Mouse (Mus musculus): ENCODE results near the gene Kif17. TPM values are rescaled to one million over a fixed set of nuclear protein-coding genes. Genes with fewer than 3 reads are reported as not detected.

Gene Kif17
- polyA plus RNA-seq (2015; fragmentation: Nextera tagmentation; extraction: Ambion mirVana): 0.98 and 2.2 TPM in 2 replicates

DNA sequence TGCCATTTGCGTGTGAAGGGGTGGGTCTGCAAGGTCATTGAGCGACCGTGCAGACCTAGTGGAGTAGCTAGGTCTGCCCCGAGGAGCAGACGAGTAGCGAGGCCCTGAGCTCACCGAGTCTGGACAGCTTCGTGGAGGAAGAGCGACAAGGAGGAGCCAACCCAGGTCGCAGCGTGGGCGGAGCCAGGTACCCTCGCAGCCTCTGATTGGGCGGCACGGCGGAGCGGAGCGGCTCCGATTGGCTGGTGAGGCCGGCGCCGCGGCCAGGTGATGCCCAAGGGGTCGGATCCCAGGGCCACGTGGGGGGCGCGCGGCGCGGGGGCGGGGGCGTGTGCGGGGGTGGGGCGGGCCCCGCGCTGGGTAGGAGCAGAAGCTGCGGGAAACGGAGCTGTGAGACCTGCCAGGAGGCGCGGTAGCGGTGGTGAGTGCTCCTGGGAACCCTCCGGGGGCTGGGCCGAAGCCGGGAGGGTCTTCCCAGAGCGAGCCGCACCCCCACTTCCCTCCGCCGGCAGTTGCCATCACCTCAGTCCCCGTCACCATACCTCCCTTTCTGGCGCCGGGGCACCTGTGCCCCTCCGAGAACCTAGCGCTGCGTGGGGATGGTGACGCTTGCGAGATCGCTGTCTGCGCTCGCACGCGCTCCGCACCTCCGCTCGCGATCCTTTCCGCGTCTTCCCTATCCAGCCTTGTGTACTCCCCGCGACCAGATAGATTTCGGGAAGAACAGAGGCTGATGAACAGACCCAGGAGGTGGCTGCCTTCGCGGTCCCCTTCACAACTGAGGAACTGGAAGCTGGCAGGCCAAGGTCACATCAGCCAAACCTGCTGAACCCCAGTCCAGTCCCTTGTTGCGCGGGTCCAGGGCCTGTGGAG lies at the start of gene Kif17, which contains the start of gene Sh2d5:
Gene Kif17 (plus strand): TSS at position 348 of the 873 bp plus-strand sequence.
Gene Sh2d5 (plus strand): TSS at position 316 of the 873 bp plus-strand sequence.
- H3K36me3 ChIP-seq (ENCODE audit: control insufficient read depth, insufficient read depth): peaks cover under 1% of the 10 kb centered on the region; the same call in 1 of the 2 replicates
- no peaks in the 10 kb centered on the region for H3K9me3 ChIP-seq (ENCODE audit: control insufficient read depth, low read length)
- H3K4me1 ChIP-seq (replicated peaks; ENCODE audit: control insufficient read depth, insufficient read depth, low read length): peaks cover 29% of the 10 kb centered on the region
- WGBS: under 1% methylated on average over 56 of the region's 74 CpGs
- no peak within 1 kb of the TSS for H3K27ac ChIP-seq (ENCODE audit: low read length)
- peak within 1 kb of the TSS; percentile 68 for H3K9ac ChIP-seq (replicated peaks; ENCODE audit: low read depth, low read length)
- H3K4me3 ChIP-seq (replicated peaks; ENCODE audit: low read length): peak within 1 kb of the TSS; percentile 63
- no peaks in the 10 kb centered on the region for H3K27me3 ChIP-seq (replicated peaks; ENCODE audit: control insufficient read depth, insufficient read depth, low read length)
- H3K4me2 ChIP-seq (ENCODE audit: low read length): peak within 1 kb of the TSS; percentile 92
- ATAC-seq: peak; percentile 92

GRCm38 (mm10) chr4:138200769-138201168 lies 49.5 kb upstream of the Kif17 start:
- no peaks in the 10 kb centered on the region for H3K27me3 ChIP-seq (replicated peaks; ENCODE audit: control insufficient read depth, insufficient read depth, low read length)
- peaks cover 54% of the 10 kb centered on the region for H3K36me3 ChIP-seq (ENCODE audit: control insufficient read depth, insufficient read depth)
- no peak overlapping the region for H3K4me3 ChIP-seq (replicated peaks; ENCODE audit: low read length)
- no peak for ATAC-seq
- no peak overlapping the region for H3K27ac ChIP-seq (ENCODE audit: low read length)
- no peak overlapping the region for H3K9ac ChIP-seq (replicated peaks; ENCODE audit: low read depth, low read length)
- no peaks in the 10 kb centered on the region for H3K9me3 ChIP-seq (ENCODE audit: control insufficient read depth, low read length)
- H3K4me1 ChIP-seq (replicated peaks; ENCODE audit: control insufficient read depth, insufficient read depth, low read length): no peaks in the 10 kb centered on the region
- H3K4me2 ChIP-seq (ENCODE audit: low read length): no peak overlapping the region
- WGBS: 95% methylated on average over 3 of the region's 3 CpGs

DNA sequence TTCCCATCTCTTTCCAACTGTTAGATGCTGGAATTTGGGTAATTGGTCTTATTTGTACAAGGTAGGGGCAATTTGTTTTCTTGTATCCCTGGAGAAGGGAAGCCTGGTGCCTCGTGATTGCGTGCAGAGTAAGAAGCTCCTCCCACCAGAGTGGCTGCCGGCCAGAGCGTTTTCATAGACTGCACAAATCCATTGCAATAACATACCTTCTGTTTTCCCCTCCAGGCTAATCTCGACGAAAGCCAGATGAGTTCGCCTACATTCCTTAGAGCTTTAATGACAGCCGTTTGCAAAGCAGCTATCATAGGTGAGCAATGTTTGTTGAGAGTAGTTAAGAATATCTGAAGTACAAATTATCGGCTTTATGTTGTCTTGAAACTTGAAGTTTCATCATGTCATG lies 48.5 kb upstream of the Kif17 start:
- no peak overlapping the region for H3K9ac ChIP-seq (replicated peaks; ENCODE audit: low read depth, low read length)
- H3K36me3 ChIP-seq (ENCODE audit: control insufficient read depth, insufficient read depth): peaks cover 56% of the 10 kb centered on the region
- H3K4me2 ChIP-seq (ENCODE audit: low read length): no peak overlapping the region
- no peaks in the 10 kb centered on the region for H3K9me3 ChIP-seq (ENCODE audit: control insufficient read depth, low read length)
- ATAC-seq: no peak
- no peak overlapping the region for H3K4me3 ChIP-seq (replicated peaks; ENCODE audit: low read length)
- H3K27me3 ChIP-seq (replicated peaks; ENCODE audit: control insufficient read depth, insufficient read depth, low read length): no peaks in the 10 kb centered on the region
- WGBS: 86% methylated on average over 9 of the region's 9 CpGs
- no peaks in the 10 kb centered on the region for H3K4me1 ChIP-seq (replicated peaks; ENCODE audit: control insufficient read depth, insufficient read depth, low read length)
- no peak overlapping the region for H3K27ac ChIP-seq (ENCODE audit: low read length)

- no peak overlapping the region for H3K4me3 ChIP-seq (replicated peaks; ENCODE audit: low read length)
- ATAC-seq: no peak
- H3K9ac ChIP-seq (replicated peaks; ENCODE audit: low read depth, low read length): no peak overlapping the region
- no peak overlapping the region for H3K4me2 ChIP-seq (ENCODE audit: low read length)
- H3K9me3 ChIP-seq (ENCODE audit: control insufficient read depth, low read length): no peaks in the 10 kb centered on the region
- no peak overlapping the region for H3K27ac ChIP-seq (ENCODE audit: low read length)
- 95% methylated on average over 5 of the region's 5 CpGs for WGBS
- H3K27me3 ChIP-seq (replicated peaks; ENCODE audit: control insufficient read depth, insufficient read depth, low read length): no peaks in the 10 kb centered on the region
- H3K4me1 ChIP-seq (replicated peaks; ENCODE audit: control insufficient read depth, insufficient read depth, low read length): no peaks in the 10 kb centered on the region
- peaks cover 18% of the 10 kb centered on the region for H3K36me3 ChIP-seq (ENCODE audit: control insufficient read depth, insufficient read depth)
Observed at GRCm38 (mm10) chr4:138210116-138210515, 40.1 kb upstream of the Kif17 start.

DNA sequence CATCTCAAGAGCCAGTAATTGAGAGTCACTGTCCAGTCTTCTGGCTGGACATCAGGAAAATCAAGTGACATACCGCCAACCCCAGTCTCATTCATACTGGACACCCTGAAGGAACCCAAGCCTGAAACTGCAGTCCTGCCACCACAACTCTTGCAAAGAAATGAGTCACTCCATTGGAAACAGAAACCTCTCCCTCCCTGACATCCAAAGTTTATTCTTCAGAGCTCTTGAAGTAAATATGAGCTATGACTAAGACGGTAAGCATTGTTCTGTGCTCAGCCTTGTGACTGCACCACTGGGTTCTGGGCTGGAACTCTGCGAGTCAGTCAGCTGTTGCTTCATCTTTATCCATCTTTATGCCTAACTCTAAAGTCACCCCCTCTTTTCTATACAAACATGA lies 36.4 kb upstream of the Kif17 start:
- ATAC-seq: no peak
- Histone ChIP-seq H3K9me3 (ENCODE audit: control insufficient read depth, low read length) (no peaks in the 10 kb centered on the region), H3K4me1 (replicated peaks; ENCODE audit: control insufficient read depth, insufficient read depth, low read length) (peaks cover 16% of the 10 kb centered on the region), H3K4me2 (ENCODE audit: low read length) (no peak overlapping the region), H3K27ac (ENCODE audit: low read length) (no peak overlapping the region), H3K4me3 (replicated peaks; ENCODE audit: low read length) (no peak overlapping the region), H3K36me3 (ENCODE audit: control insufficient read depth, insufficient read depth) (peaks cover 10% of the 10 kb centered on the region), H3K27me3 (replicated peaks; ENCODE audit: control insufficient read depth, insufficient read depth, low read length) (no peaks in the 10 kb centered on the region), H3K9ac (replicated peaks; ENCODE audit: low read depth, low read length) (no peak overlapping the region)
- WGBS: 94% methylated on average over 3 of the region's 3 CpGs

DNA sequence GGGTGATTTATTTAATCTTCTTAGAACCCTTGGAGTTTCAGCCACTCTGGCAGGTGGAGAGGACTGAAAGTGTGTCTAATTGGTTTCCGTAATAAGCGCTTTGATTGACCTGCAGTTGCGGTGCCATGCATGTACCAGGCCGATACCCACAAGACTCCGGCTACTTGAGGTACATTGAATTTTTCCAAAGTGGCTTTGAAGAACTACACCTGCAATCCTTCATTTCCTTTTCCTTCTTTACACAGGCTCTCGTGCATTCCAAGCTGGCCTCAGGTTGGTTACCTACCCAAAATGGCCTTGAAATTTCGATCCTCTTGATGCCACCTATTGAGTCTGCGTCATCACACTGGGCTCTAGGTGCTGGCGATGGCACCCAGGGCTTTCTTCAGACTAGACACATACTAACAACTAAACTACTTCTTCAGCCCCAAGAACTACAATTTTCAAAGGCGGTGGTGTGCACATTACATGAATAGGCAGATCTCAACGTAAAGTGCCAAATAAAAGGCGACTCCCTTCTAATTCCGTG lies 34.5 kb upstream of the Kif17 start:
- Histone ChIP-seq H3K4me3 (replicated peaks; ENCODE audit: low read length) (peak overlapping the region; percentile 96), H3K9me3 (ENCODE audit: control insufficient read depth, low read length) (no peaks in the 10 kb centered on the region), H3K4me1 (replicated peaks; ENCODE audit: control insufficient read depth, insufficient read depth, low read length) (peaks cover 28% of the 10 kb centered on the region), H3K4me2 (ENCODE audit: low read length) (peak overlapping the region; percentile 81), H3K9ac (replicated peaks; ENCODE audit: low read depth, low read length) (peak overlapping the region; percentile 99), H3K27ac (ENCODE audit: low read length) (peak overlapping the region; percentile 99), H3K27me3 (replicated peaks; ENCODE audit: control insufficient read depth, insufficient read depth, low read length) (no peaks in the 10 kb centered on the region), H3K36me3 (ENCODE audit: control insufficient read depth, insufficient read depth) (no peaks in the 10 kb centered on the region)
- no peak for ATAC-seq
- WGBS: 44% methylated on average over 13 of the region's 13 CpGs

GRCm38 (mm10) chr4:138216200-138216890 lies 33.9 kb upstream of the Kif17 start, which contains the start of gene Hp1bp3:
Hp1bp3 (plus strand) TSS chr4:138216296.
- peaks cover 28% of the 10 kb centered on the region for H3K4me1 ChIP-seq (replicated peaks; ENCODE audit: control insufficient read depth, insufficient read depth, low read length)
- no peaks in the 10 kb centered on the region for H3K36me3 ChIP-seq (ENCODE audit: control insufficient read depth, insufficient read depth)
- no peaks in the 10 kb centered on the region for H3K27me3 ChIP-seq (replicated peaks; ENCODE audit: control insufficient read depth, insufficient read depth, low read length)
- peak within 1 kb of the TSS; percentile 99 for H3K9ac ChIP-seq (replicated peaks; ENCODE audit: low read depth, low read length)
- peak within 1 kb of the TSS; percentile 96 for H3K4me3 ChIP-seq (replicated peaks; ENCODE audit: low read length)
- peak within 1 kb of the TSS; percentile 90 for H3K4me2 ChIP-seq (ENCODE audit: low read length)
- H3K27ac ChIP-seq (ENCODE audit: low read length): peak within 1 kb of the TSS; percentile 99
- no peaks in the 10 kb centered on the region for H3K9me3 ChIP-seq (ENCODE audit: control insufficient read depth, low read length)
- WGBS: under 1% methylated on average over 30 of the region's 84 CpGs
- peak; percentile 60 for ATAC-seq

DNA sequence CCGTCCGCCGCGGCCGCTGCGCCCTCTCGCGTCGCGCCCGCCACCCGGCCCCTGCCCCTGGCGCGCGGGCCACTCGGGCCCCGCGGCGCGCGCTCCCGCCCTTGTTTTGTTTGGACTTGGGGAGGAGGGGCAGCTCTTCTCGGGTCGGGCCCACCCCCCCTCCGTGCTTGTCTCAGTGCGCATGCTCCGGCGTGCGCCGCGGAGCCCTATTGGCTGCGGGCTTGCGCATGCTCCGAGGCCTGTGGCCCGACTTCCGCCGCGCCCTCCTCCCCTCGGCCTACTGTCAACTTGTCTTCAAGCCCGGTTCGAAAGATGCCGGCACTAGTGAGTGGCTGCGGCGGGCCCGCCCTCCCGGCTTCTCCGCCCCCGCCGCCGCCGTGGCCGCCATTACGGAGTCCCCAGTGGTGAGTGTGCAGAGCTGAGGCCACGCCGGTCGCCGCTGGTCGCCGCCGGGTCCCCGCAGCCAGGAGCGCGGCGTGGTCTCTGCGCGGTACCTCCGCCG lies 33.3 kb upstream of the Kif17 start:
- under 1% methylated on average over 65 of the region's 68 CpGs for WGBS
- Histone ChIP-seq H3K27ac (ENCODE audit: low read length) (peak overlapping the region; percentile 99), H3K9me3 (ENCODE audit: control insufficient read depth, low read length) (no peaks in the 10 kb centered on the region), H3K27me3 (replicated peaks; ENCODE audit: control insufficient read depth, insufficient read depth, low read length) (no peaks in the 10 kb centered on the region), H3K9ac (replicated peaks; ENCODE audit: low read depth, low read length) (peak overlapping the region; percentile 99), H3K36me3 (ENCODE audit: control insufficient read depth, insufficient read depth) (no peaks in the 10 kb centered on the region), H3K4me3 (replicated peaks; ENCODE audit: low read length) (peak overlapping the region; percentile 96), H3K4me2 (ENCODE audit: low read length) (peak overlapping the region; percentile 90), H3K4me1 (replicated peaks; ENCODE audit: control insufficient read depth, insufficient read depth, low read length) (peaks cover 28% of the 10 kb centered on the region)
- peak; percentile 96 for ATAC-seq

- no peaks in the 10 kb centered on the region for H3K9me3 ChIP-seq (ENCODE audit: control insufficient read depth, low read length)
- ATAC-seq: no peak; the same call in 1 of the 2 replicates
- H3K4me2 ChIP-seq (ENCODE audit: low read length): peak overlapping the region; percentile 90
- H3K9ac ChIP-seq (replicated peaks; ENCODE audit: low read depth, low read length): peak overlapping the region; percentile 99
- H3K27me3 ChIP-seq (replicated peaks; ENCODE audit: control insufficient read depth, insufficient read depth, low read length): no peaks in the 10 kb centered on the region
- WGBS: under 1% methylated on average over 36 of the region's 36 CpGs
- peaks cover 28% of the 10 kb centered on the region for H3K4me1 ChIP-seq (replicated peaks; ENCODE audit: control insufficient read depth, insufficient read depth, low read length)
- H3K27ac ChIP-seq (ENCODE audit: low read length): peak overlapping the region; percentile 99
- H3K4me3 ChIP-seq (replicated peaks; ENCODE audit: low read length): peak overlapping the region; percentile 96
- no peaks in the 10 kb centered on the region for H3K36me3 ChIP-seq (ENCODE audit: control insufficient read depth, insufficient read depth)
Observed at GRCm38 (mm10) chr4:138217441-138217840, 32.8 kb upstream of the Kif17 start.

All from forebrain, embryonic 16.5 days (tissue).